Mouse (Mus musculus): Measurements from ENCODE around the gene Csnk2a2.

DNA sequence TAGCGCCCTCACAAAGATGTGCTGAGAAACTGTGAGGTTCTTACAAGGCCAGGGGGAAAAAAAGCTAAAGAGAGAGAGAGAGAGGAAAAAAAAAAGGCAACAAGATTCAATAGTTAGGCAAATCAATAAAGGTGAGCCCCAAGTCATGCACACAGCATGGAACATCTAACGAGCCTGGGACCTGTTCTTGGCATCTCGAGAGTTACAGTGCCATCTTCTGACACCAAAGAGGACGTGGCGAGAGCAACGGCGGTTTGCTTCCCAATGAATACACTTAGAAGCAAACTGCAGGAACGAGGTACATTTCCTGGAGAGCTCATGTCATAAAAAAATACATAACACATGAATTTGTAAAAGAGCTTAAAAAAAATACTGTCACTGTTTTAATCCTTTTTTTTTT, 37.3 kb downstream of the Csnk2a2 start:
- TF ChIP-seq POLR2A (IDR thresholded peaks at IDR 0.05; ENCODE audit: borderline replicate concordance, extremely low read depth, low read depth, low read length) (no peak), CTCF (IDR thresholded peaks at IDR 0.05; ENCODE audit: insufficient read depth, low read length) (peak; percentile 41; the same call in 1 of the 2 replicates)
